Mouse (Mus musculus) heart, embryonic 13.5 days (tissue): ENCODE results near the gene Vps8. TPM values are rescaled to one million over a fixed set of nuclear protein-coding genes. Genes with fewer than 3 reads are reported as not detected.
A peak's percentile ranks its signal among the peaks of the same experiment; 100 is the strongest.

Source experiments
- ATAC-seq: fragments of 200-750 bp; cut with Nextera tagmentation; 2 replicates; pipeline ENCODE4 v1.8.0; 2017; ENCODE audit warnings: moderate TSS enrichment; ENCODE audit not compliant: insufficient number of reproducible peaks, low FRiP score, low TSS enrichment; ENCODE audit errors: extremely low read depth
- H3K27ac ChIP-seq: fragments of 300-500 bp; sonication (generic); replicated peaks from 2 replicates; pipeline ENCODE4 v1.5.1; 2015; ENCODE audit warnings: moderate library complexity, mild to moderate bottlenecking, inconsistent platforms
- H3K27me3 ChIP-seq: fragments of 300-500 bp; sonication (generic); replicated peaks from 2 replicates; pipeline ENCODE4 v1.6.1; 2015; ENCODE audit warnings: mild to moderate bottlenecking, inconsistent platforms
- H3K36me3 ChIP-seq: fragments of 300-500 bp; sonication (generic); 2 replicates; pipeline ENCODE4 v1.6.1; 2015; ENCODE audit warnings: mild to moderate bottlenecking, inconsistent platforms
- H3K4me1 ChIP-seq: fragments of 300-500 bp; sonication (generic); 2 replicates; pipeline ENCODE4 v1.6.1; 2015; ENCODE audit warnings: inconsistent platforms
- H3K4me2 ChIP-seq: fragments of 300-500 bp; sonication (generic); 2 replicates; pipeline ENCODE4 v1.6.1; 2015; ENCODE audit warnings: inconsistent platforms, mild to moderate bottlenecking, moderate library complexity
- H3K4me3 ChIP-seq: fragments of 300-500 bp; sonication (generic); 2 replicates; pipeline ENCODE4 v1.5.1; 2015; ENCODE audit warnings: moderate library complexity, mild to moderate bottlenecking, inconsistent platforms
- H3K9ac ChIP-seq: fragments of 300-500 bp; sonication (generic); 2 replicates; pipeline ENCODE4 v1.6.1; 2015; ENCODE audit warnings: inconsistent platforms, mild to moderate bottlenecking, moderate library complexity
- H3K9me3 ChIP-seq: fragments of 300-500 bp; sonication (generic); 2 replicates; pipeline ENCODE4 v1.6.1; 2016; ENCODE audit warnings: inconsistent platforms
- WGBS: fragments of 180-500 bp; shearing (Covaris S2); methylation state at CpG from one replicate; pipeline ENCODE4 v1.1.7; 2015; ENCODE audit warnings: mixed read lengths; 5-methylcytosine and 5-hydroxymethylcytosine counted together
- polyA plus RNA-seq: library from polyadenylated mRNA; unstranded; fragments of >200 nt; fragmentation: Nextera tagmentation; extraction: Ambion mirVana; gene quantifications from 2 replicates; pipeline ENCODE4 v1.2.1, GENCODE M21; 2015

Vps8 gene
- polyA plus RNA-seq, 1 experiment from 2014 or later = 18.9 TPM

DNA sequence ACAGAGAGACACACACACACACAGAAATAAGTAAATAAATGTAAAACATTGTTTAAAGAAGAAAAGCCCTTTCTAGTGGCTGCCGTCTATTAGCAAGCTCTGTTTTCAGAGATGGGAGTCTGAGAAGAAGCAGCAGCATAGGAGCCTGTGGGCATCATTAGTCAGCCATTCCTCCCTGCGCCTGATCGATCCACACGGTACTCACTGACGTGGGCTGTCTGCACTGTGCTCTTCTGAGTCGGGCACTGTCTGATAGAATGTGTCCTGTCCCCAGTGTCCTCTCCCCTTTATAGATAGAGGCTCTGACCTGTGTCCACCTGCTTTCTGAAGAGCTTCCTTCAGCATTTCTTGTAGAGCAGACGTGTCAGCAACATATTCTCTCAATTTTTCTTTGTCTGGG is 127.5 kb downstream of the Vps8 start:
- peaks cover 13% of the 10 kb centered on the region for H3K36me3 ChIP-seq
- H3K27ac ChIP-seq = no peak overlapping the region
- no peak for ATAC-seq
- H3K4me2 ChIP-seq = no peak overlapping the region
- WGBS = 57% methylated on average over 7 of the region's 7 CpGs
- H3K9ac ChIP-seq = no peak overlapping the region
- no peak overlapping the region for H3K4me3 ChIP-seq
- H3K4me1 ChIP-seq = peaks cover 3% of the 10 kb centered on the region; the same call in 1 of the 2 replicates
- H3K27me3 ChIP-seq = no peaks in the 10 kb centered on the region
- H3K9me3 ChIP-seq = no peaks in the 10 kb centered on the region

DNA sequence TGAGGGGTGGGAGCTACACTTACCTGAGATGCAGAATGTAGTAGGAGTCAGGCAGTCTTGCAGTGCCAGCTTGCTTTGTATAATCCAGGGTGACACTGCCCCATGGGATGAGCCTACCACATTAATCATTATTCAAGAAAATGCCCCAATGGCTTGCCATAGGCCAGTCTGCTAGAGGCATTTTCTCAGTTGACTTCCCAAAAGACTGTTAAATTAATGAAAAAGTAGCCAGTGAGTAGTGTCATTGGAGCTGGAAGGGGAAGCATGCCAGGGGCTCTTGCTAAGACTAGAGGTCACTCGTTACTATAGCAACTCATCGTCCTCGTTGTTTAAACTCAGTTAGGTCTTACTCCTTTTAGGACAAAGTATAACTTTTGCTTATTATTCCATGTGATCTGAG is 130.6 kb downstream of the Vps8 start:
- Histone ChIP-seq H3K36me3 (peaks cover 13% of the 10 kb centered on the region), H3K4me1 (peaks cover 10% of the 10 kb centered on the region), H3K27ac (no peak overlapping the region), H3K27me3 (no peaks in the 10 kb centered on the region), H3K4me2 (no peak overlapping the region), H3K9me3 (no peaks in the 10 kb centered on the region), H3K9ac (no peak overlapping the region), H3K4me3 (no peak overlapping the region)
- no peak for ATAC-seq
- WGBS = 82% methylated on average over 3 of the region's 3 CpGs

DNA sequence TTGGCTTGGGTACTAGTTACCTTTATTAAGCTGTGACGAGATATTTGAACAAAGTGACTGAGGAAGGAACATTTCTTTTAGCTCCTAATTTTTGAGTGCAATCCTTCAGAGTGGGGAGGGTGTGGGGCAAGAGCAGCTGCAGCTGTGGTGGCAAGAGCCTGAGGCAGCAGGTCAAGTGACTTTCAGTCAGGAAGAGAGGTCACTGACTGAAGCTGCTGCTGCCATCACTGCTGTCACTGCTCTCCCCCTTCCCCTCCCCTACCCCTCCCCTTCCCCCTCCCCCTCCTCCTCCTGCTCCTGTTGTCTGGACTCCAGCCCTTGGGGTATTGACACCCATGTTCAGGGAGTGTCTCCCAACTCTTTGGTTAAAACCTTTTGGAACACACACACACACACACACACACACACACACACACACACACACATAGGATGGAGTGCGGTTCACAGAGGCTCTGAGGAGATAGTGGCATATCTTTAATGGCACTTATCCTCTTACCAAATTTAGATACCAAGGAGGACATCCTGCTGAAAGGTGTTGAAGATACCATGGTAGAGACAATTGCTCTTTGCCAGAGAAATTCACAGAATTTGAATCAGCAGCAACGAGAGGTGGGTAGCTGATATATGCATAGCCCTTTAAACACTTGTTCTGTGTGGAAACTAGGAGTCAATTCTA is 139.8 kb downstream of the Vps8 start:
- ATAC-seq = no peak
- H3K4me1 ChIP-seq = peaks cover 28% of the 10 kb centered on the region
- 31% methylated on average over 3 of the region's 3 CpGs for WGBS
- H3K36me3 ChIP-seq = peaks cover 26% of the 10 kb centered on the region
- H3K9ac ChIP-seq = peak overlapping the region; percentile 40; the same call in 1 of the 2 replicates
- no peaks in the 10 kb centered on the region for H3K9me3 ChIP-seq
- H3K4me2 ChIP-seq = peak overlapping the region; percentile 1; the same call in 1 of the 2 replicates
- H3K27ac ChIP-seq = peak overlapping the region; percentile 78
- no peak overlapping the region for H3K4me3 ChIP-seq
- no peaks in the 10 kb centered on the region for H3K27me3 ChIP-seq

DNA sequence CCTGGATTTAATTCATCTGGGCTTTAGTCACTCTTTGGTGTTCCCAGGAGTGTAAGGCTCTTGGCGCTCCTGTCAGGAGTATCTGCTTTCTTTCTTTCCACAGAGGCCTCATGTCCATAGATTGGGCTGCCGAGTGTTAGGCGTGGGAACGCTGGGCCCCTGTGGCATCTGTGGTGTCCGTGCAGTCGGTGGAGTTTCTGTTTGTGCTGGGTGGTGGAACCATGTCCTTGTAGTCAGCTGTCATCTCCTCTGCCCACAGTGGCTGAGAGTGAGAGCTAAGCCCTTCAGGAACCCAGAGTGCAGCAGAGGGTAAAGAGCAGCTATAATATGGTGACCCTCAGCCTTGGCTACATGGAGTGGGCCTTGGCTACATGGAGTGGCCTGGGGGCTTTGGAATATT is 140.4 kb downstream of the Vps8 start:
- 44% methylated on average over 6 of the region's 6 CpGs for WGBS
- Histone ChIP-seq H3K27ac (peak overlapping the region; percentile 78), H3K9me3 (no peaks in the 10 kb centered on the region), H3K4me3 (no peak overlapping the region), H3K36me3 (peaks cover 29% of the 10 kb centered on the region), H3K27me3 (no peaks in the 10 kb centered on the region), H3K9ac (no peak overlapping the region), H3K4me2 (peak overlapping the region; percentile 1; the same call in 1 of the 2 replicates), H3K4me1 (peaks cover 27% of the 10 kb centered on the region)
- ATAC-seq = peak; percentile 40; the same call in 1 of the 2 replicates

DNA sequence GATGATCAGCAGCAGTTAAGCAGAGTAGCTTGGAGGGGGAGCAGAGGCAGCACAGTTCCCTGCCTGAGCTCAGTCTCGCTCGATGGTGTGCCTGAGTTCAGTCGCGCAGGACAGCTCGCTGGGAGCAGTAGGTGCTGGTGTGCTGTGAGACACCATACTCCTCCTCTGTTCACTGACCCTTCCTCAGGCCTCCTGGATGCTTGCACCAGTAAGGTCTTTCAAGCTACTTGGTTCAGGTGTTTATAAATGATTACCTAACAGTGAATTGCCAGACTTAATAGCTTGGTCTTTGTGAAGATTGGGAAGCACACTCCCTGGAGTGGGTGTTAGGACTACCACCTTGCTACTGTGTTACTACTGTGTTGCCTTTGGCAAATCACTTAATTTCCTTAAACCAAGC is 144.2 kb downstream of the Vps8 start:
- Histone ChIP-seq H3K36me3 (peaks cover 15% of the 10 kb centered on the region), H3K4me2 (no peak overlapping the region), H3K9me3 (no peaks in the 10 kb centered on the region), H3K27me3 (no peaks in the 10 kb centered on the region), H3K4me3 (no peak overlapping the region), H3K9ac (no peak overlapping the region), H3K27ac (no peak overlapping the region), H3K4me1 (peaks cover 28% of the 10 kb centered on the region)
- WGBS = 89% methylated on average over 5 of the region's 5 CpGs
- no peak for ATAC-seq

DNA sequence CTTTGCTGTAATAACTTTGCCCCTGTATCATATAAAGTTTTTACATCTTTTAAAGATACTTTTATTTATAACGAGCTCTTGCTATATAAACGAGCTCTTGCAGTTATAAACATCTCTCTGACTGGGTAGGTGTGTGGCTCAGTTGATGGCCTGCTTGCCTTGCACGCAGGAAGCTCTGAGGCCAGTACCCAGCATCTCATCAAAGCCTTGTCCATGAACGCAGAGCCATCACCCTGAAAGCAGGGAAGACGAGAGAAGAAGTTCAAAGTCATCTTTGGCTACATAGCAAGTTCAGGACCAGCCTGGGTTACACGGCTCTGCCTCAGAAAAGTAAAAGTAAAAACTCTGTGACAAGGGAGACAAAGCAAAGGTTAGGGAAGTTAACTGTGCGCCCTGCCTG is 147.0 kb downstream of the Vps8 start:
- 79% methylated on average over 7 of the region's 7 CpGs for WGBS
- no peak overlapping the region for H3K9ac ChIP-seq
- no peaks in the 10 kb centered on the region for H3K27me3 ChIP-seq
- H3K36me3 ChIP-seq = peaks cover 21% of the 10 kb centered on the region
- no peak for ATAC-seq
- no peak overlapping the region for H3K4me2 ChIP-seq
- H3K9me3 ChIP-seq = no peaks in the 10 kb centered on the region
- H3K27ac ChIP-seq = no peak overlapping the region
- H3K4me3 ChIP-seq = no peak overlapping the region
- 0 out of 2 replicates have a peak, but pooled peaks cover 8% of the 10 kb centered on the region for H3K4me1 ChIP-seq

DNA sequence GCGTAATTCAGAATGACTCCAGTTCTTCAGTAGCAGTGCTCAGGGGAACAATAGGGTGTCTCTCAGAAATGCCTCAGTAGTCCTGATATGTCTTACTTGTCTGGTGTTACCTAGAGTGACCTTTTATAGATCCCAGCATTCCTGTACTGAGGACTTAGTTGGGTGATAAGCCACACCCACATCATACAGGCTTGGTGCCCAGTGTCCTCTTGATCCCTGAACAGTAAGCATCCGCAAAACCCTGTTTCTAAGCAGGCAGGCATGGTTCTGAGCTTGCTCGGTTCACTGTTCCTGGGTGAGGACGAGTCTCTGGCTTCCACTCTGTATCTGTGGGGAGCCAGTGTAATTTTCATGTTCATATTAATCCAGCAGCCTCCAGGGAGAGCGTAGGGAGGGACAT is 147.9 kb downstream of the Vps8 start:
- Histone ChIP-seq H3K4me3 (no peak overlapping the region), H3K4me1 (peaks cover 10% of the 10 kb centered on the region; the same call in 1 of the 2 replicates), H3K4me2 (no peak overlapping the region), H3K9me3 (no peaks in the 10 kb centered on the region), H3K9ac (no peak overlapping the region), H3K27me3 (no peaks in the 10 kb centered on the region), H3K27ac (no peak overlapping the region), H3K36me3 (peaks cover 13% of the 10 kb centered on the region)
- no peak for ATAC-seq
- WGBS = 85% methylated on average over 5 of the region's 5 CpGs

DNA sequence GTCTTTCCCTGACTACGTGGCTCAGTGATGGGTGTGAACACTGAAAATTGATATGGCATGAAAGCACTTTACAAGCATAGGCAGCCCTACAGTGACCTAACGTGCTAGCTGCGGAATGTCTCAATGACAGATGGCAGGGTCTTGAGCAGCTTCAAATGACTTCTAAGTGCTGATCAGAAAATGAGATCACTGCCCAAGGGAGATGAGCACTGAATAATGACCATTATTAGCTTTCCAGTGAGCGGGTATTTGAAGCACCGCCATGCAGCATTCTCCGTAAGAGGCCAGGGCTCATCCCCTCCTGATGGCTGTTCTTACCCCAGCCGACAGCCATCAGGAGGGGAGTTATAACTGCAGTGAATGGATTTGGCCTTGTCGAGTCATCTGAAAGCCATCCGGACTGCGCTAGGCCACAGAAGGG is 153.1 kb downstream of the Vps8 start:
- Histone ChIP-seq H3K4me2 (no peak overlapping the region), H3K27me3 (no peaks in the 10 kb centered on the region), H3K9ac (no peak overlapping the region), H3K27ac (no peak overlapping the region), H3K36me3 (peaks cover 26% of the 10 kb centered on the region), H3K9me3 (no peaks in the 10 kb centered on the region), H3K4me3 (no peak overlapping the region), H3K4me1 (peaks cover 4% of the 10 kb centered on the region; the same call in 1 of the 2 replicates)
- no peak for ATAC-seq
- 72% methylated on average over 10 of the region's 10 CpGs for WGBS

DNA sequence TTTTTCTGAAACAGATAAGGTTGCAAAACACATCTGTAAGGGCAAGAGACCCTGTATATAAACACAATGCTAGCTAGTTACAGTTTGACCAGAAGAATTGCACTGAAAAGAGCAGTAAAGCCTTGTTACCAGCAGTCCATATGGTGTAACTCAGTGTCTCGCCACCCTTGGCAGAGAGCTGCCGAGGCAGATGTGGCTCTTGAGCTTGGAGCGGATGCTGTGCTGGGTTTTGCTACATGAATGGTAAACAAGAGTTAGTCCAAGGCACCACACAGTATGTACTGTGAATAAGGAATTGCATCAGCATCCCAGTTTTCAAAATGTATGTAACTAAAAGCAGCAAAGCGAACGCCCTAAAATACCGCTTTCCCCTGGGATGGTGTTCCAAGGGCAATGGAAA is 166.2 kb downstream of the Vps8 start:
- H3K27ac ChIP-seq = no peak overlapping the region
- no peak overlapping the region for H3K9ac ChIP-seq
- no peak overlapping the region for H3K4me2 ChIP-seq
- no peaks in the 10 kb centered on the region for H3K27me3 ChIP-seq
- H3K4me1 ChIP-seq = peaks cover 4% of the 10 kb centered on the region; the same call in 1 of the 2 replicates
- H3K4me3 ChIP-seq = no peak overlapping the region
- WGBS = 87% methylated on average over 6 of the region's 6 CpGs
- H3K36me3 ChIP-seq = no peaks in the 10 kb centered on the region; the same call in 1 of the 2 replicates
- H3K9me3 ChIP-seq = no peaks in the 10 kb centered on the region
- ATAC-seq = no peak

DNA sequence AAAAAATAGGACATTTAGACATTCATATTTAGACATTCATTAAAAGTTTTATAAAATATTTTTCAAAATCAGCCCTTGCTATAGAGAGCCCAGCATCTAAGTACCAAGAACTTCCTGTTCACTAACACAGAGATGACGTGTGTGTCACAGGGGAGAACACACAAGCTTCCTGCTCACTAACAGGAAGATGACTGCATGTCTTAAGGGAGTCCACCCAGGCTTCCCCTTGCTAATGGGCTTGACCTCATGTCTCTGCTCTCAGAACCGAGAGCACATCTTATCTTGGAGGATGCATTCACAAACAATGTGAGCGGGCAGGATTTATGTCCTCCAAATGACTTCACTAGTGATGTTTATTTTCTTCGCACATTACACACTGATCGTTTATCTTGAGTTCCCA is 167.9 kb downstream of the Vps8 start:
- Histone ChIP-seq H3K27me3 (no peaks in the 10 kb centered on the region), H3K4me3 (no peak overlapping the region), H3K27ac (no peak overlapping the region), H3K36me3 (no peaks in the 10 kb centered on the region; the same call in 1 of the 2 replicates), H3K9me3 (no peaks in the 10 kb centered on the region), H3K4me1 (peaks cover 4% of the 10 kb centered on the region; the same call in 1 of the 2 replicates), H3K4me2 (no peak overlapping the region), H3K9ac (no peak overlapping the region)
- ATAC-seq = no peak
- 48% methylated on average over 5 of the region's 5 CpGs for WGBS

DNA sequence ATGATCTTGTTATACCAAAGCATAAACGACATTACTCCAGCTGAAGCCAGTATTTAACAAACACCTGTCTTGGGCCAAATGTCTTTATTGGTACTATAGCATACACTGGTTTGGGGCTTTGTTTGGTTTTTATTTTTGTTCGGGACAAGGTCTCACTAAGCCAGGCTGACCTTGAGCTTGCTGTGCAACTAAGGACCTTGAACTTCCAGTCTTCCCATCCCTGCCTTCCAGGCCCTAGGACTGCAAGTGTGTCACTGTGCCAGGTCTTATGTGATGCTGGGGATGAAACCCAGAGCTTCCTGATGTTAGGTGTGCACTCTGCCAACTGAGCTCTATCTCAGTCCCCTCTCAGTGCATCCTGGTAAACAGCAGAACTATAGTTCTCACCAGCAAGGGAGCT is 168.6 kb downstream of the Vps8 start:
- H3K4me3 ChIP-seq = no peak overlapping the region
- ATAC-seq = no peak
- no peak overlapping the region for H3K4me2 ChIP-seq
- H3K27ac ChIP-seq = no peak overlapping the region
- H3K36me3 ChIP-seq = peaks cover 2% of the 10 kb centered on the region; the same call in 1 of the 2 replicates
- H3K4me1 ChIP-seq = peaks cover 4% of the 10 kb centered on the region; the same call in 1 of the 2 replicates
- H3K27me3 ChIP-seq = no peaks in the 10 kb centered on the region
- H3K9me3 ChIP-seq = no peaks in the 10 kb centered on the region
- 73% methylated on average over 2 of the region's 2 CpGs for WGBS
- H3K9ac ChIP-seq = no peak overlapping the region

DNA sequence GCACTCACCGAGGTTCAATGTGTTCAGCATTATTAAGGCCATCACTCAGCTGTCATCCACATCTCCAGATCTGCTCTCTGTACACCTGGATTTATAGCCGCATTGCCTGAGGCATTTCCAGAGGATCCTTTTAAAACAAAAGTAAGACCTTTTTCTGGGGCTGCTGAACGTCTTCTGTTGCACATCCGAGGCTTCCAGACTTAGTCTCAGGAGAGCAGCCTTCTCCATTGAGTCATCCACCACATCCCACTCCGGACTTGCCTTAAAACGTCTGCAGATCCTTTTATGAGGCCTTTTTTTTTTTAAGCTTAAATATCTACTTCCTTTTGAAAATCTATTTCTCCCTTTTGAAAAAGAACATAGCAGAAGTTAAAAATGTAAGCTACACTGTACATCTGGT is 172.6 kb downstream of the Vps8 start:
- no peak for ATAC-seq
- 75% methylated on average over 6 of the region's 6 CpGs for WGBS
- Histone ChIP-seq H3K4me2 (no peak overlapping the region), H3K9ac (no peak overlapping the region), H3K27ac (no peak overlapping the region), H3K9me3 (no peaks in the 10 kb centered on the region), H3K4me1 (peaks cover under 1% of the 10 kb centered on the region; the same call in 1 of the 2 replicates), H3K36me3 (peaks cover 2% of the 10 kb centered on the region; the same call in 1 of the 2 replicates), H3K27me3 (no peaks in the 10 kb centered on the region), H3K4me3 (no peak overlapping the region)
